Comparison of ENCODE assay signal across 21 mouse cellular contexts in the genomic region with DNA sequence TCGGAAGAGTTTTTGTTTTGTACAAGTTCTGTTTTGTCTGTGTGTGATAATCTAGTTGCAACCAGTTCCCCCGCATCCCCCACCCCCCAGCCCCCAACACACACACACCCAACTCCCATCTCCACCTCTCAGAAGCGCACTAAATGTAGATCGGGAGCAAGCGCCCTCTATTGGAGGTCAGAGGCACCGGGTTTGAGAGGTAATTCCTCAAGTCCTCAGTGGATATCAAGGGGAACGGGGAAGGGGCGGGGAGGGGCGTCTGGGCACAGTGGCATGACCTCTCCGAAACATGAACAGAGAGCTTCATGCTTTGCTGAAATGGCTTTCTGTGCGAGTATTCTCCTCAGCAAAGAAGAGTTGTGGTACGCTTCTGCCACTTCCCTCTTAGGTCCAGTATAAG. TPM values are rescaled to one million over a fixed set of nuclear protein-coding genes. Genes with fewer than 3 reads are reported as not detected.
DNase-seq lines count a peak whose midpoint lies in the region; ATAC-seq lines count a peak whose summit lies in the region.
"Had no signal": no experiment of that assay in that cellular context is flagged by ENCODE, and none has a peak within 500 bp of the region (broad histone marks: within the 10 kb centered on the region; RNA-seq: fewer than 3 reads in every experiment).

No protein-coding gene starts in this region.

- no peak overlapping the region for H3K4me3 ChIP-seq in hindbrain, embryonic 16.5 days (ENCODE audit: low read length)
- H3K4me3 ChIP-seq: embryonic facial prominence, embryonic 12.5 days; heart, embryonic 15.5 days; hindbrain, embryonic 12.5 days; limb, embryonic 13.5 days; stomach, embryonic 15.5 days had no signal

- H3K27me3 ChIP-seq in hindbrain, embryonic 16.5 days (replicated peaks; ENCODE audit: control insufficient read depth, insufficient read depth, low read length): no peaks in the 10 kb centered on the region
- H3K27me3 ChIP-seq: embryonic facial prominence, embryonic 12.5 days; heart, embryonic 15.5 days; hindbrain, embryonic 12.5 days; limb, embryonic 13.5 days; stomach, embryonic 15.5 days had no signal

- H3K9me3 ChIP-seq in hindbrain, embryonic 16.5 days (ENCODE audit: control insufficient read depth, low read length): peaks cover 7% of the 10 kb centered on the region
- H3K9me3 ChIP-seq: heart, embryonic 15.5 days; stomach, embryonic 15.5 days had no signal

- H3K36me3 ChIP-seq in hindbrain, embryonic 16.5 days (ENCODE audit: control insufficient read depth, insufficient read depth, low read length): no peaks in the 10 kb centered on the region
- H3K36me3 ChIP-seq: embryonic facial prominence, embryonic 12.5 days; heart, embryonic 15.5 days; hindbrain, embryonic 12.5 days; limb, embryonic 13.5 days; stomach, embryonic 15.5 days had no signal

- no peak overlapping the region for H3K9ac ChIP-seq in hindbrain, embryonic 16.5 days (ENCODE audit: low read depth, low read length)
- H3K9ac ChIP-seq: embryonic facial prominence, embryonic 12.5 days; heart, embryonic 15.5 days; hindbrain, embryonic 12.5 days; limb, embryonic 13.5 days; stomach, embryonic 15.5 days had no signal

- H3K4me2 ChIP-seq in hindbrain, embryonic 16.5 days (ENCODE audit: low read length): no peak overlapping the region
- H3K4me2 ChIP-seq: embryonic facial prominence, embryonic 12.5 days; heart, embryonic 15.5 days; hindbrain, embryonic 12.5 days; limb, embryonic 13.5 days; stomach, embryonic 15.5 days had no signal

- WGBS in hindbrain, embryonic 16.5 days: 52% methylated on average over 12 of the region's 12 CpGs

- no peak for ATAC-seq in hindbrain, embryonic 16.5 days
- ATAC-seq: forebrain, embryonic 16.5 days; intestine, embryonic 16.5 days; midbrain, embryonic 16.5 days had no signal

- DNase-seq in embryo, embryonic 10.5 days (ENCODE audit: low spot score): peak; percentile 23
- no peak for DNase-seq in embryo, embryonic 9.5 days (ENCODE audit: extremely low spot score)
- DNase-seq in kidney, adult 9 months: peak; percentile 26
- DNase-seq in kidney, postnatal 14 days: no peak
- DNase-seq in retina, postnatal 1 day: peak; percentile 11
- DNase-seq in retina, embryonic 14.5 days (ENCODE audit: low spot score): no peak
- no peak for DNase-seq in left cerebral cortex, postnatal 36 days (ENCODE audit: low spot score in 2 of 2)
- DNase-seq: adrenal gland, adult 2 months; cerebellum, adult 11-12 months; cerebellum, postnatal 25 days; heart, adult 18-20 months; kidney, postnatal 4 days had no signal

- no peaks in the 10 kb centered on the region for H3K4me1 ChIP-seq in hindbrain, embryonic 16.5 days (ENCODE audit: control insufficient read depth, insufficient read depth, low read depth, low read length)
- H3K4me1 ChIP-seq: embryonic facial prominence, embryonic 12.5 days; hindbrain, embryonic 12.5 days; limb, embryonic 13.5 days; stomach, embryonic 15.5 days had no signal

- H3K27ac ChIP-seq in hindbrain, embryonic 16.5 days (ENCODE audit: low read depth, low read length): no peak overlapping the region
- H3K27ac ChIP-seq: embryonic facial prominence, embryonic 12.5 days; heart, embryonic 15.5 days; hindbrain, embryonic 12.5 days; limb, embryonic 13.5 days; stomach, embryonic 15.5 days had no signal

- intact Hi-C loops in left cerebral cortex, postnatal 36 days (cut with DNase I): no loop called here

RNA-seq across cellular contexts. Expression of a gene that starts 40.3 kb away (rescaled TPM):
- 10 to 100 TPM; 19.4 to 32.4 TPM for total RNA-seq in left cerebral cortex, postnatal 36 days (2021)
- 22.1 and 24.2 TPM in 2 replicates for polyA plus RNA-seq in hindbrain, embryonic 16.5 days (2015; fragmentation: Nextera tagmentation; extraction: Ambion mirVana)

Comparison
In these comparisons a context has a peak if more than half of its experiments do, and no peak if none do; other contexts are left out.
1. DNase-seq: peak in embryo, embryonic 10.5 days (single experiment), kidney, adult 9 months (single experiment) and retina, postnatal 1 day (single experiment); none in embryo, embryonic 9.5 days (single experiment), kidney, postnatal 14 days (single experiment), retina, embryonic 14.5 days (single experiment) and left cerebral cortex, postnatal 36 days (0 of 2).